Mouse (Mus musculus): Measurements from ENCODE around the gene B4galt7.

DNA sequence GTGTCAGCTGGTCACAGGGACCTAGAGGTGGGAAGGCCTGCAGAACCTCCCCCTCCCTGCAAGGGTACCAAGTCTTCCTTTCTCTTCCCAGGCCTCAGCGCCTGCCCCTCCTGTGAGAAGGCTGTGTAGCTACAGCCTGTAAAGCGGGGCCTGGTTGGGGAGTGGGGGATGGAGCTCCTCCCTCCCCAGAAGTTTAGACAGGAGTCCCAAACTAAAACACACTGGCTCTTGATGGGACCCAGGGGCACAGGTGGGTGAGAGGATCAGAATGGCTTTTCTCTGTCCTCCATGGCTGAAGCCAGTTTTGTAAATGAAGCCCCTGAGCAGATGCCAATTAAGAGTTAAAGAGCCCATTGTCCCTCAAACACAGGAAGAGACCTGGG lies 7.9 kb downstream of the B4galt7 start:
- TF ChIP-seq POLR2A (IDR thresholded peaks at IDR 0.05; ENCODE audit: low read depth, low read length), result no peak
- no peak for TF ChIP-seq CTCF (conservative IDR thresholded peaks at IDR 0.05 in 1 of 2, IDR thresholded peaks at IDR 0.05 in 1 of 2; ENCODE audit: low read depth in 2 of 2, low read length in 2 of 2)
- TF ChIP-seq EP300 (IDR thresholded peaks at IDR 0.05; ENCODE audit: low read length), result no peak
- no peak for TF ChIP-seq E2F4 (IDR thresholded peaks at IDR 0.05; ENCODE audit: insufficient replicate concordance, low read depth, low read length)
- no peak for TF ChIP-seq TBP (conservative IDR thresholded peaks at IDR 0.05; ENCODE audit: low read depth, low read length)
- TF ChIP-seq HCFC1 (IDR thresholded peaks at IDR 0.05; ENCODE audit: low read depth, low read length), result no peak
- no peak for TF ChIP-seq MAFK (IDR thresholded peaks at IDR 0.05; ENCODE audit: insufficient replicate concordance, low read length)
- TF ChIP-seq MAZ (IDR thresholded peaks at IDR 0.05; ENCODE audit: low read depth, low read length), result no peak
- no peak for TF ChIP-seq BHLHE40 (IDR thresholded peaks at IDR 0.05; ENCODE audit: low read depth, low read length)

Data from CH12.LX (cell line).